Mouse (Mus musculus): ENCODE data around the gene Lrrc29. TPM values are rescaled to one million over a fixed set of nuclear protein-coding genes. Genes with fewer than 3 reads are reported as not detected.

Lrrc29 gene
- polyA plus RNA-seq, 1 experiment from 2014 or later = 3.9 TPM

DNA sequence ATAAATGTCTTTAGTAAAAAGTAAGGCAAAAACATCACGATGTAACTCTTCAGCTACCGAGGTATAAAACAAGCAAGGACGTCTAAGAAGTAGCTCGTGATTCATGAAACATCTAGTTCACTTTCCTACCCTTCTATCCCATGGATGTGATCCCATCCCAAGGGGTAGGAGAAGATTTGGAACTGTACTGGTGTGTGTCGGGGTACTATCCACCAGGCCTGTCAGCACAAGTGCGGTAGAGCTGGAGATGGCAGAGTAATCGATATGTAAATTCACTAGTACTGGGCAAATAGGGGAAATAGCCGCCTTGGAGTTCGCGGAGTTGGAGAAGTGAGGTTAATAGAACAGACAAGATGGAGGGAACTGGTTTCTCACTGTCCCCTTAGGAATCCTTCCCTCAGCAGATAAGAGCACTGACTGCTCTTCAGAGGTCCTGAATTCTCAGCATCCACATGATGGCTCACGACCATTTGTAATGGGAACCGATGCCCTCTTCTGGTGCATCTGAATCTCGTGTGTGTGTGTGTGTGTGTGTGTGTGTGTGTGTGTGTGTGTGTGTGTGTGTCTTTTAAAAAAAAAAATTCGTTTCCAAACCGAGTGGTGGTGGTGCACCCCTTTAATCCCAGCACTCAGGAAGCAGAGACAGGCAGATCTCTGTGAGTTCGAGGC is 62.7 kb downstream of the Lrrc29 start:
- H3K27ac ChIP-seq (ENCODE audit: low read depth, low read length) = no peak overlapping the region
- no peaks in the 10 kb centered on the region for H3K9me3 ChIP-seq (ENCODE audit: control insufficient read depth)
- TF ChIP-seq CTCF (IDR thresholded peaks at IDR 0.05; ENCODE audit: low read depth) = peak; percentile 39; the same call in 1 of the 2 replicates
- H3K9ac ChIP-seq (ENCODE audit: low read depth, low read length) = no peak overlapping the region
- H3K4me1 ChIP-seq (replicated peaks; ENCODE audit: control insufficient read depth, insufficient read depth, low read length) = peaks cover 20% of the 10 kb centered on the region
- 44% methylated on average over 16 of the region's 16 CpGs for WGBS
- peak overlapping the region; percentile 73 for H3K4me3 ChIP-seq (ENCODE audit: low read depth, low read length)
- H3K36me3 ChIP-seq (ENCODE audit: control insufficient read depth, insufficient read depth) = peaks cover 16% of the 10 kb centered on the region; the same call in 1 of the 2 replicates
- H3K4me2 ChIP-seq (replicated peaks; ENCODE audit: low read depth) = peak overlapping the region; percentile 78
- peaks cover 19% of the 10 kb centered on the region for H3K27me3 ChIP-seq (replicated peaks; ENCODE audit: control insufficient read depth, insufficient read depth, low read length)
- ATAC-seq = no peak

MicroRNA genes within 50 kb of the gene (microRNA counts, 519-probe panel; counts per million panel counts)
- microRNA mmu-miR-328 = 2,913 counts per million, percentile 31 among the panel's probes with 10 or more counts

Small RNAs within 50 kb of the gene (microRNA-seq; reads per million reads assigned to microRNA genes)
- gene Gm27320 = not detected
- gene Mir328 = 197 reads per million, percentile 56 among the genes with 10 or more reads in this experiment

Other genes with a start within 250 kb of the Lrrc29 start
- not detected in 2 replicates for gene Ces3b, start 242.5 kb downstream of the Lrrc29 start, polyA plus RNA-seq (2015; fragmentation: Nextera tagmentation; extraction: Ambion mirVana)
- not detected in 2 replicates for gene Ces4a, start 194.5 kb downstream of the Lrrc29 start, polyA plus RNA-seq (2015; fragmentation: Nextera tagmentation; extraction: Ambion mirVana)
- gene Cbfb, start 155.6 kb downstream of the Lrrc29 start, polyA plus RNA-seq (2015; fragmentation: Nextera tagmentation; extraction: Ambion mirVana) = 18.9 and 21.8 TPM in 2 replicates
- gene D230025D16Rik, start 101.1 kb downstream of the Lrrc29 start, polyA plus RNA-seq (2015; fragmentation: Nextera tagmentation; extraction: Ambion mirVana) = 14.3 and 14.8 TPM in 2 replicates
- 7.1 and 8.1 TPM in 2 replicates for gene B3gnt9, start 71.1 kb downstream of the Lrrc29 start, polyA plus RNA-seq (2015; fragmentation: Nextera tagmentation; extraction: Ambion mirVana)
- 50.6 TPM in 2 replicates for gene Tradd, start 61.7 kb downstream of the Lrrc29 start, polyA plus RNA-seq (2015; fragmentation: Nextera tagmentation; extraction: Ambion mirVana)
- gene Fbxl8, start 61.6 kb downstream of the Lrrc29 start, polyA plus RNA-seq (2015; fragmentation: Nextera tagmentation; extraction: Ambion mirVana) = 6.0 and 6.2 TPM in 2 replicates
- 0.27 and 0.48 TPM in 2 replicates for gene Hsf4, start 56.5 kb downstream of the Lrrc29 start, polyA plus RNA-seq (2015; fragmentation: Nextera tagmentation; extraction: Ambion mirVana)
- 0.76 and 0.90 TPM in 2 replicates for gene Nol3, start 50.1 kb downstream of the Lrrc29 start, polyA plus RNA-seq (2015; fragmentation: Nextera tagmentation; extraction: Ambion mirVana)
- gene 4931428F04Rik, start 36.4 kb downstream of the Lrrc29 start, polyA plus RNA-seq (2015; fragmentation: Nextera tagmentation; extraction: Ambion mirVana) = 1.5 and 1.7 TPM in 2 replicates
- gene Exoc3l, start 30.2 kb downstream of the Lrrc29 start, polyA plus RNA-seq (2015; fragmentation: Nextera tagmentation; extraction: Ambion mirVana) = 2.5 and 3.1 TPM in 2 replicates
- gene E2f4, start 28.6 kb downstream of the Lrrc29 start, polyA plus RNA-seq (2015; fragmentation: Nextera tagmentation; extraction: Ambion mirVana) = 36.6 and 42.0 TPM in 2 replicates
- 34.2 TPM in 2 replicates for gene Elmo3, start 20.7 kb downstream of the Lrrc29 start, polyA plus RNA-seq (2015; fragmentation: Nextera tagmentation; extraction: Ambion mirVana)
- gene Tmem208, start 76 bp upstream of the Lrrc29 start, polyA plus RNA-seq (2015; fragmentation: Nextera tagmentation; extraction: Ambion mirVana) = 167 and 184 TPM in 2 replicates
- 1.3 and 1.6 TPM in 2 replicates for gene Fhod1, start 21.7 kb upstream of the Lrrc29 start, polyA plus RNA-seq (2015; fragmentation: Nextera tagmentation; extraction: Ambion mirVana)
- 0.31 and 0.40 TPM in 2 replicates for gene Slc9a5, start 22.6 kb upstream of the Lrrc29 start, polyA plus RNA-seq (2015; fragmentation: Nextera tagmentation; extraction: Ambion mirVana)
- 0.13 and 0.20 TPM in 2 replicates for gene Plekhg4, start 47.0 kb upstream of the Lrrc29 start, polyA plus RNA-seq (2015; fragmentation: Nextera tagmentation; extraction: Ambion mirVana)
- gene Kctd19, start 87.2 kb upstream of the Lrrc29 start, polyA plus RNA-seq (2015; fragmentation: Nextera tagmentation; extraction: Ambion mirVana) = 0.07 and 0.13 TPM in 2 replicates
- 0.10 and 0.20 TPM in 2 replicates for gene Lrrc36, start 87.3 kb upstream of the Lrrc29 start, polyA plus RNA-seq (2015; fragmentation: Nextera tagmentation; extraction: Ambion mirVana)
- 67.9 and 78.5 TPM in 2 replicates for gene Tppp3, start 145.2 kb upstream of the Lrrc29 start, polyA plus RNA-seq (2015; fragmentation: Nextera tagmentation; extraction: Ambion mirVana)
- 6.4 and 7.1 TPM in 2 replicates for gene Zdhhc1, start 170.6 kb upstream of the Lrrc29 start, polyA plus RNA-seq (2015; fragmentation: Nextera tagmentation; extraction: Ambion mirVana)
- gene Hsd11b2, start 192.5 kb upstream of the Lrrc29 start, polyA plus RNA-seq (2015; fragmentation: Nextera tagmentation; extraction: Ambion mirVana) = 1.1 and 4.1 TPM in 2 replicates
- 140 and 151 TPM in 2 replicates for gene Atp6v0d1, start 239.8 kb upstream of the Lrrc29 start, polyA plus RNA-seq (2015; fragmentation: Nextera tagmentation; extraction: Ambion mirVana)